Mouse (Mus musculus) embryo, embryonic 9.5 days (tissue): ENCODE measurements at regions not wholly inside any gene's neighbourhood (a gene's known extent, or its start where the extent isn't known, plus 50 kb on each side); places are given as distances from the start of the nearest gene placed in this dataset.

Source experiments
- DNase-seq: peaks from one replicate; pipeline ENCODE4 v3.0.0-alpha.2; 2017; ENCODE audit errors: extremely low spot score

DNA sequence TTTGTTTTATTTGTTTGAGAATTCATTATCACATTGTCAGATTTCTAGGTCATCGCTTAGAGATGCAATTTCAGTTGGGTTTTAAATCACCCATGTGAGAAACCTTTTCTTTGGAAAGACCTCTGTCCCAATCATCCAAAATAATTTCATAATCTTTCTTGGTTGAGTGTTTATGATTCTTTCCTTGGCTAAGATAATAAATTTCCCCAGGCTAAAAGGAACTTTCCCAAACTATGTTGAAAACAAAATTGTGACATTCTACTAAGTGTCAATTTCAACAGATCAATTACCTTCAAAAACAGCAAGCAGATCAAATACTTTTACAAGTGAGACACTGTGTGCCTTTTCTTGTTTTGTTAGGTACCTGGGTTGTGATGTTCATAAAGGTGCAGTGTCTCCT is 80.0 kb upstream of the Acvr2a start:
- DNase-seq = no peak

DNA sequence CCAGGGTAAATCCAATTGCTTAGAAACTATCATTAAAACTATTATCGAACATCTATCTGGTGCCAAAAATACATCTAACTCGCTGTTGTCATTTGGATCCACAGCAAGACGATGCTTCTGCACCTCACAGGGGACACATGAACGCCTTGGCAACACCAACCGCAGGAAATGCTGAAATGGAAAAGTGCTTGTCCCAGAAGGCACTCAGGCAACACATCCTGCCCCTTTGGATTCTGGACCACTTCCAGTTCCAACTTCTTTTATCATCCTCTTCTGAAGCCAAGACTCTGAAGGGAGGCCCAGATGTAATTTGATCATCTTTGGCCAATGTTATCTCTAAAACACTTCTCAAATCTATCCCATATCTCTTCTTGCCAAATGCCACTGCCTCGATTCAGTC is 79.4 kb upstream of the Acvr2a start:
- no peak for DNase-seq

DNA sequence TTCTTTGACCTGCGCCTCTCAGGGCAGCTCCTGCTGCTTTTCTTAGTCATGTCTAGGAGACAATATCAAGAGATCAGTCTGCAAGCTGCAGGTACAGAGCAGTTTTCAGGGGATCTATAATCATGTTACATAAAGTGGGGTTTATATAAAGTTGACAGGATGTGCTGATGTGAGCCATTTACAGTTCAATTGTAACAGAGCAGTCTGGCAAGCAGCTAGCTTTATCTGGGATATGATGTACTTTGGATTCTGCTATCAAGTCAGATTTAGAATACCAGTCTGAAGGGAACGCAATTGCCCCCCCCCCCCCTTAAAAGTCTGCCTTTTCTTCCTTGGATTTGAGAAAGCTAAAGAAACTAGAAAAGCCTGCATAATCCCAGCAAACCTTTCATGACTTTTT is 77.6 kb upstream of the Acvr2a start:
- no peak for DNase-seq
